Comparison of ENCODE assay signal across 8 mouse cellular contexts in genomic region chr3:73707461-73708409, GRCm38 (mm10). TPM values are rescaled to one million over a fixed set of nuclear protein-coding genes. Genes with fewer than 3 reads are reported as not detected.
DNase-seq lines count a peak whose midpoint lies in the region; ATAC-seq lines count a peak whose summit lies in the region.

No protein-coding gene starts in this region.

- H3K9me3 ChIP-seq in midbrain, embryonic 11.5 days (ENCODE audit: control insufficient read depth, low read length) = no peaks in the 10 kb centered on the region
- no peaks in the 10 kb centered on the region for H3K9me3 ChIP-seq in stomach, embryonic 16.5 days (replicated peaks; ENCODE audit: control insufficient read depth, low read length)

- H3K4me1 ChIP-seq in midbrain, embryonic 11.5 days (ENCODE audit: control insufficient read depth, insufficient read depth, low read length) = no peaks in the 10 kb centered on the region
- no peaks in the 10 kb centered on the region for H3K4me1 ChIP-seq in stomach, embryonic 16.5 days (ENCODE audit: control insufficient read depth, insufficient read depth, low read length)

- no peaks in the 10 kb centered on the region for H3K36me3 ChIP-seq in midbrain, embryonic 11.5 days (ENCODE audit: control insufficient read depth, insufficient read depth, low read length)
- no peaks in the 10 kb centered on the region for H3K36me3 ChIP-seq in stomach, embryonic 16.5 days (ENCODE audit: control insufficient read depth, insufficient read depth, low read length)

- WGBS in midbrain, embryonic 11.5 days = 19% methylated on average over 20 of the region's 20 CpGs
- 19% methylated on average over 20 of the region's 20 CpGs for WGBS in stomach, embryonic 16.5 days

- H3K27me3 ChIP-seq in midbrain, embryonic 11.5 days (ENCODE audit: control insufficient read depth, insufficient read depth, low read length) = no peaks in the 10 kb centered on the region
- H3K27me3 ChIP-seq in stomach, embryonic 16.5 days (ENCODE audit: control insufficient read depth, insufficient read depth, low read length) = no peaks in the 10 kb centered on the region

- H3K27ac ChIP-seq in midbrain, embryonic 11.5 days (ENCODE audit: low read depth, low read length) = no peak overlapping the region; the same call in 1 of the 2 replicates
- H3K27ac ChIP-seq in stomach, embryonic 16.5 days (ENCODE audit: low read length) = peak overlapping the region; percentile 57

- peak overlapping the region; percentile 53 for H3K4me2 ChIP-seq in midbrain, embryonic 11.5 days
- H3K4me2 ChIP-seq in stomach, embryonic 16.5 days (ENCODE audit: low read depth, low read length) = peak overlapping the region; percentile 56

- intact Hi-C loops in gastrocnemius, postnatal 14 days (cut with DNase I; ENCODE audit: low total_unique reads) = no loop called here
- intact Hi-C loops in left cerebral cortex, postnatal 25 days (cut with DNase I) = no loop called here

- ATAC-seq in midbrain, embryonic 11.5 days (ENCODE audit: low FRiP score) = peak; percentile 97
- ATAC-seq in stomach, embryonic 16.5 days (ENCODE audit: insufficient read depth, low FRiP score) = peak; percentile 92

- DNase-seq in R1 (ENCODE audit: low read depth, low spot score) = peak; percentile 81
- peak; percentile 23 to 63 for DNase-seq in cerebellum, postnatal 4 days (ENCODE audit: low spot score in 2 of 2)
- peak; percentile 82 for DNase-seq in gastrocnemius, postnatal 14 days
- DNase-seq in hindlimb bud, embryonic 11.5 days (ENCODE audit: extremely low spot score, low read depth, low spot score) = peak; percentile 41
- DNase-seq in left cerebral cortex, postnatal 25 days (ENCODE audit: low spot score in 2 of 2) = peak; percentile 26 to 32
- peak; percentile 95 for DNase-seq in midbrain, embryonic 11.5 days (ENCODE audit: low spot score, missing footprints)
- no peak for DNase-seq in thymus, postnatal 25 days

- peak overlapping the region; percentile 33 for H3K4me3 ChIP-seq in midbrain, embryonic 11.5 days (ENCODE audit: low read depth, low read length)
- H3K4me3 ChIP-seq in stomach, embryonic 16.5 days (replicated peaks; ENCODE audit: low read length) = peak overlapping the region; percentile 58

- peak overlapping the region; percentile 67 for H3K9ac ChIP-seq in midbrain, embryonic 11.5 days (ENCODE audit: low read length)
- H3K9ac ChIP-seq in stomach, embryonic 16.5 days (ENCODE audit: low read length) = peak overlapping the region; percentile 74

RNA-seq across cellular contexts. Expression of gene Bche, which starts 0.5 kb away (rescaled TPM):
- 1 to 10 TPM; 2.5 to 3.7 TPM for total RNA-seq in gastrocnemius, postnatal 14 days (2021)
- 1 to 10 TPM; 2.0 to 3.1 TPM for total RNA-seq in left cerebral cortex, postnatal 25 days (2021)
- 4.1 and 5.1 TPM in 2 replicates for polyA plus RNA-seq in midbrain, embryonic 11.5 days (2014; fragmentation: Nextera tagmentation; extraction: Ambion mirVana)
- polyA plus RNA-seq in stomach, embryonic 16.5 days (2015; fragmentation: Nextera tagmentation; extraction: Ambion mirVana) = 20.5 TPM in 2 replicates
